Mouse (Mus musculus) Muller cell, postnatal 12 days (primary cell): ENCODE results near the gene Trim47.

Experiments used
- DNase-seq: peaks from one replicate; pipeline ENCODE4 v3.0.0-alpha.2; 2015; ENCODE audit errors: inconsistent ontology term

The Trim47 gene

DNA sequence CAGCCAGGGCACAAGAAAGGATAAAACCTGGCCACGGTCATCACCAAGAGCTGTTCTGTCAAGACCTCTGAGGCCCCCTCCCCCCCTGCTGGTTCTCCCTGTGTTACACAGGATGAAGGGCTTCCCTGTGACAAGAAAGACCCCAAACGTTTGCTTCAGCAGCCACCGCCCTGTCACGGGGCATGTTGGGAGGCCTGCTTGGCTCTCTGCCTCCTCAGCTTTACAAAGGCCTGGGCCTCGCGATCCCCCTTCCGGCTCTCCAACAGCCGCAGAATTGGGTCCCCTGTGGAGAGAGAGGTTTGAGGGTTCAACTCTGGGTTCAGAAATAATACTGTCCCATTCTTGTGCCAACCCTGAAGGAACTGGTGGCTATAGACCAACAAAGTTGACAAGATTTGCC lies 64.5 kb downstream of the Trim47 start:
- DNase-seq, result no peak

DNA sequence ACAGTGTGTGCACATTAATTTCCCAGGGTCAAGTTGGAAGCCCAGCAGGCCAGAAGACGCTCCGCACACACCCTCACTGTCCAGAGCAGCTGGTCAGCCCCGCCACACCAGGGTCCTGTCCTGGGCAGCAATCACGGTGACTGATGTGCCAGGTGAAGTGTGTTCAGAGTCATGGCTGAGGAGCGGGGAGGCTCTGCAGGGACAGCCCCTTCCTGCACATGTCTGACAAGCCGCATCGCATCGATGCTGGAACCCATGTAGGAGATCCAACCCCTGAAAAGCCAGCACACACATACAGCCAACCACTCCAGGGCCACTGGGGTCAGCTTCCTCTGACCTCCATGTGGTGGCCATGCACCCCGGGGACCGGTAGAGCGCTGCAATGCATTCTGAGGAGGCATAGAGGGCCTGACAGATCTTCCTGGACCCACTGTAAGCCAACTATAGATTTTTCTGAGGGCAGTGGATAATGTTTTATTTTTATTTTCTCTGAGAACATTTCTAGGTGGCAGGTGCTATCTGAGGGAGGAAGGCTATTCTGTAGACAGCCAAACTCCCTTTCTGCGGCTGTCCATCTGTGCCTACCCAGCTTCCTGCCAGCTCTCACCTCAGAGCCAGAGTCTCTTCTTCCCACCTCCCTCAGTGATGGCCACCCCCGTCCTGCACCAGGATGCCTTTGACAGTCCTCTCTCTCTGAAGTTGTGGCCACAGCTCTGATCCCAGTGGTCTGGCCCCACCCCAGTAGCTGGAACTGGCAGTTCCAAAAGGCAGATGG lies 65.2 kb downstream of the Trim47 start:
- no peak for DNase-seq

DNA sequence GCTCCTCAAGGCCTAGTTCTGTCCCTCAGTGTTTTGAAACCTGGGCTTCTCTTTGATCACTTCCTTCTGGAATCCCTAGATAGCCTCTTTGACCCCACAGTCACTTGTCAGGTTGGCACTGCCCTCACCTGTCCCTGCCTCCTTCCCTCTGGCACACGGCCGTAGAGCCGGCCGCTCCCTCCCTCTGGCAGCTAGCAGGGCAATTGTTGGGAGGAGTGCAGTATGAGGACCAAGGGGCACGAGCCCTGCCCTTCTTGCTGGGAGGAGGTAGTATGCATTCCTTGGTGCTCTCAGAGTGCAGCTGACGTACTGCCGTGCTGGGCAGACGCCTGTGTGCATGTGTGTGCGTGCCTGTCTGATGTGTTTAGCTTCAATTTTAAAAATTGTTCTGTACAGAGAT lies 66.4 kb downstream of the Trim47 start:
- no peak for DNase-seq

GRCm38 (mm10) chr11:116059691-116060025 lies 67.4 kb downstream of the Trim47 start:
- DNase-seq, result no peak

GRCm38 (mm10) chr11:116058868-116059690 lies 67.9 kb downstream of the Trim47 start:
- DNase-seq, result no peak

- no peak for DNase-seq
Observed at GRCm38 (mm10) chr11:116058022-116058614, 68.9 kb downstream of the Trim47 start.

DNA sequence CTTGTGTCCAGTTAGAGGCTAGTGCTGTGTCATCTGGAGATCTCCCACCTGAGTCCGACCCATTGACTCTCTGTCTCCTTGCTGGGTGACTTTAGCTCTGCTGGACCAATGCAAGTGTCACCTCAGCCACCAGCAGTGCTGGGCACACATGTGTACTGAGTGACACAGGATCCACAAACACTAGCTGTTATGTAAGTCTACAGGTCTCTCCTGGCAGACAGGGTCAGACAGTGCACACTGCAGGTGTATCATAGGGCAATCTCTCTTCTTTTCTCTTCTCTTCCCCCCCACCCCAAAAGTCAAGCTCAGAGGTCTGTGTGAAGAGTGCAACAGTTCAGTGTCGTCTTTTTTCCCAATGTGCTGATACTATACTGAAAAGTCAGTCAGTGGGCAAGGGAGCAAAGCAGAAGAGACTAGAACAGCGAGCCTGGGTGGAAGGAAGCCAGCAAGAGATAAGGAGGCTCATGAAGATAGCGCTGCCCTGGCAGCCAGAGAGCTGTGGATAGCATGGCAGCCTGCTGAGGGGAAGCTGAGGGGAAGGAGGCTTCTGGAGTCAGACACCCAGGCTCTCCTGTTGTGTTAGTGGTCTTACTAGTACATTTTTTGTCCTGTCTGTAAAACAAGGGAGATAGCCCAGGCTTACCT lies 69.7 kb downstream of the Trim47 start:
- no peak for DNase-seq

- DNase-seq, result no peak
Observed at GRCm38 (mm10) chr11:116055873-116056272, 71.1 kb downstream of the Trim47 start.
